Mouse (Mus musculus): ENCODE results near the gene Rad54l2.

GRCm38 (mm10) chr9:106770216-106770615 lies 18.8 kb downstream of the Rad54l2 start:
- no peak for TF ChIP-seq CTCF (IDR thresholded peaks at IDR 0.05; ENCODE audit: low read depth)
- no peak for TF ChIP-seq EP300 (IDR thresholded peaks at IDR 0.05; ENCODE audit: low read depth)

Measured in liver, postnatal 0 days (tissue).